Mouse (Mus musculus) limb, embryonic 13.5 days (tissue): Measurements from ENCODE around the gene Asgr2. TPM values are rescaled to one million over a fixed set of nuclear protein-coding genes. Genes with fewer than 3 reads are reported as not detected.
"Not testable (repeated sequence)": the region's sequence is repeated elsewhere in the genome, so short reads cannot be mapped to it uniquely, and the experiment has no call there.

Experiments used
- ATAC-seq: fragments of 200-750 bp; cut with Nextera tagmentation; 2 replicates; pipeline ENCODE4 v1.8.0; 2017; ENCODE audit warnings: low read depth, moderate number of reproducible peaks, moderate TSS enrichment; ENCODE audit not compliant: low FRiP score
- H3K27ac ChIP-seq: fragments of 300-500 bp; sonication (generic); 2 replicates; pipeline ENCODE4 v1.5.1; 2015; ENCODE audit warnings: inconsistent platforms, mild to moderate bottlenecking, moderate library complexity
- H3K27me3 ChIP-seq: fragments of 300-500 bp; sonication (generic); 2 replicates; pipeline ENCODE4 v1.6.1; 2015; ENCODE audit warnings: mild to moderate bottlenecking, inconsistent platforms
- H3K36me3 ChIP-seq: fragments of 300-500 bp; sonication (generic); 2 replicates; pipeline ENCODE4 v1.6.1; 2015; ENCODE audit warnings: inconsistent platforms, mild to moderate bottlenecking, moderate library complexity
- H3K4me1 ChIP-seq: fragments of 300-500 bp; sonication (generic); 2 replicates; pipeline ENCODE4 v1.6.1; 2015; ENCODE audit warnings: inconsistent platforms
- H3K4me2 ChIP-seq: fragments of 300-500 bp; sonication (generic); replicated peaks from 2 replicates; pipeline ENCODE4 v1.6.1; 2015; ENCODE audit warnings: inconsistent platforms, mild to moderate bottlenecking, moderate library complexity
- H3K4me3 ChIP-seq: fragments of 300-500 bp; sonication (generic); 2 replicates; pipeline ENCODE4 v1.5.1; 2015; ENCODE audit warnings: moderate library complexity, mild to moderate bottlenecking, inconsistent platforms
- H3K9ac ChIP-seq: fragments of 300-500 bp; sonication (generic); 2 replicates; pipeline ENCODE4 v1.6.1; 2015; ENCODE audit warnings: mild to moderate bottlenecking, inconsistent platforms
- H3K9me3 ChIP-seq: fragments of 300-500 bp; sonication (generic); 2 replicates; pipeline ENCODE4 v1.6.1; 2016; ENCODE audit warnings: inconsistent platforms
- whole genome bisulfite sequencing: fragments of 180-500 bp; shearing (Covaris S2); methylation state at CpG from one replicate; pipeline ENCODE4 v1.1.7; 2015; 5-methylcytosine and 5-hydroxymethylcytosine counted together
- polyA plus RNA-seq: library from polyadenylated mRNA; unstranded; fragments of >200 nt; fragmentation: Nextera tagmentation; extraction: Ambion mirVana; gene quantifications from 2 replicates; pipeline ENCODE4 v1.2.1, GENCODE M21; 2015

The Asgr2 gene
- polyA plus RNA-seq, 1 experiment from 2014 or later, result not detected

DNA sequence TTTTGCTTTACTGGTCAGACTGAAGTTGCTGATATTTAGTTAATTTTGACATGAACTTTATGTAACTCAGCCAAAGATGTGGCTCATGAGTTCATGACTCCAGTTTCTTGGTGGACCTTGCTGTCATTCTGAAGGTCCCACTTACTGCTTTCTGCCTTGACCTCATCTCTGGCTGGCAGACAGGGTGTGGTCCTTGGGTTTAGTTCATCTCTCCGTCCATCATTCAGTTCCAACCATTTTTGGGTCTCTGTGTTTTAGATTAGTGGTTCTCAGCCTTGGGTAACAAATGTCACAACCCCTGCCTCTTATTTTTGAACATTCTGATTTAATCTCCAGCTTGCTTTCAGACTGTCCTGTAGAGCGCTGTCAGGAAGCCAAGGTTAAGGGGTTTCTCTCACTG lies 7.4 kb downstream of the Asgr2 start:
- Histone ChIP-seq H3K27ac (no peak overlapping the region), H3K4me3 (no peak overlapping the region), H3K9me3 (no peaks in the 10 kb centered on the region), H3K4me1 (no peaks in the 10 kb centered on the region), H3K36me3 (no peaks in the 10 kb centered on the region), H3K27me3 (no peaks in the 10 kb centered on the region), H3K9ac (no peak overlapping the region), H3K4me2 (no peak overlapping the region)
- 75% methylated on average over 2 of the region's 2 CpGs for WGBS
- ATAC-seq, result no peak

DNA sequence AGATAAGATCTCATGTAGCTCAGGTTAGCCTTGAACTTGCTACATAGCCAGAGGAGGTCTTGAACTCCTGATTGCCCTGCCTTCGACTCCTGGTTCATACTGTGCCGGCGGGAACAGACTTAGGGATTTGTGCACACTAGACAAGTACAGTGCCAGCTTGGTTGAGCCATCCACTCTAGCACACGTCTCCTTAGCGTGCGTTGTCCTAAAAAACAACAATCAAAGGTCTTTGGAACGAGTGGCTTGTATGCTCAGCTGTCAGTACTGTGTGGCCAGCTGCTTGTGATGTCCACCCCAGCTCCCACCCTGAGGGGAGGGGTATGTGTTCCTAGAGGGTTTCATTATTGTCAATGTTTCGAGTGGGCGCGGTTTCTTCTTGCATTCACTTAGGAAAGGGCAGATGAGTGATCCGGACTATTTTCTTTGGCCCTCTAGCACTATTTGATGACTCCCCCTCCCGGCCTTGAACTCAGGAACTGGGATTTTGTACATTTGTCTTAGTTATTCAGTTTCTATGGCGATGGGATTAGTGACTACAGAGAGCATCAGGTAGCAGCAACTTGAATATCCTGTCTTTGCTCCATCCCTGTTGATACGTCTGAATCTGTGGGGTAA lies 11.4 kb downstream of the Asgr2 start:
- no peaks in the 10 kb centered on the region for H3K36me3 ChIP-seq
- H3K9me3 ChIP-seq, result no peaks in the 10 kb centered on the region
- H3K27me3 ChIP-seq, result no peaks in the 10 kb centered on the region
- no peak overlapping the region for H3K27ac ChIP-seq
- no peak for ATAC-seq
- 86% methylated on average over 14 of the region's 14 CpGs for WGBS
- H3K4me3 ChIP-seq, result no peak overlapping the region
- no peaks in the 10 kb centered on the region for H3K4me1 ChIP-seq
- no peak overlapping the region for H3K9ac ChIP-seq
- H3K4me2 ChIP-seq, result no peak overlapping the region

- H3K4me1 ChIP-seq, result no peaks in the 10 kb centered on the region
- no peaks in the 10 kb centered on the region for H3K27me3 ChIP-seq
- H3K27ac ChIP-seq, result no peak overlapping the region
- no peak overlapping the region for H3K4me2 ChIP-seq
- WGBS, result 47% methylated on average over 8 of the region's 8 CpGs
- ATAC-seq, result no peak
- H3K9me3 ChIP-seq, result no peaks in the 10 kb centered on the region
- H3K4me3 ChIP-seq, result no peak overlapping the region
- no peak overlapping the region for H3K9ac ChIP-seq
- no peaks in the 10 kb centered on the region for H3K36me3 ChIP-seq
Observed at GRCm38 (mm10) chr11:70107085-70107484, 14.6 kb downstream of the Asgr2 start.

DNA sequence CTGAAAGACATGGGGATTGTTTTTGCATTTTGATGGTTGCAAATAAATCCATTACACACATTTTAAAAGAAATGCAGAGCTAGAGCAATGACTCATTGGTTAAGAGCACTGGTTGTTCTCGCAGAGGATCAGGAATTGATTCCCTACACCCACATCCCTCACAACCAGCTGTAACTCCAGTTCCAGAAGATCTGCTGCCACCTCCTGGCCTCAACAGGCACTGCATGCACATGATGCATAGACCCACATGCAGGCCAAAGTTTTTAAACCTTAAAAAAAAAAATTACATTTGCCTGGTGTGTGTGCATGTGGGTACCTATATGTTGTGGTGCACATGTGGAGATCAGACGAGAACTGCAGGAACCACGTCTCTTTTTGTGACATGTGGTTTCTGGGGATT lies 17.7 kb downstream of the Asgr2 start:
- Histone ChIP-seq H3K4me3 (no peak overlapping the region), H3K9me3 (no peaks in the 10 kb centered on the region), H3K4me2 (no peak overlapping the region), H3K4me1 (no peaks in the 10 kb centered on the region), H3K9ac (no peak overlapping the region), H3K27me3 (no peaks in the 10 kb centered on the region), H3K36me3 (no peaks in the 10 kb centered on the region), H3K27ac (no peak overlapping the region)
- ATAC-seq, result no peak
- 71% methylated on average over 3 of the region's 3 CpGs for WGBS

DNA sequence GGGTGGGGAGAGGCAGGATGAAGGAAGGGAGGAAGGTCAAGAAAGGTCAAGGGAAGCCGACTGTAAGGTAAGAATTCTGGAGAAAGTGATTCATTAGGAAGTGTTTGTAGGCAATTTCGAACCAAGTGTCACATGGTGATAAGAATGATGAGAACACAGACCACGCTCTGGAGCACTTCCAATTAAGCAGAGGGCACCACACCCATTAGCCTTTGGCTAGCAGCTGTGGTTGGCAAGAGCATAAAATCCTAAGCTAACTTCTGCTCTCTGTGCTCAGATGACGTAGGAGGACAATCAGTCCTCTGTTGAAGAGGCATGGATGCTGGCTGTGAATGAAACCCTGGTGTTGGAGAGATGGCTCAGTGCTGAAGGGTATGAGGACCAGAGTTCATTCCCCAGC lies 22.1 kb downstream of the Asgr2 start:
- WGBS, result 54% methylated on average over 4 of the region's 4 CpGs

GRCm38 (mm10) chr11:70115901-70116300 lies 23.5 kb downstream of the Asgr2 start:
- Histone ChIP-seq H3K4me3 (no peak overlapping the region), H3K9ac (no peak overlapping the region), H3K9me3 (peaks cover 22% of the 10 kb centered on the region), H3K27ac (no peak overlapping the region), H3K36me3 (no peaks in the 10 kb centered on the region), H3K4me1 (no peaks in the 10 kb centered on the region), H3K4me2 (no peak overlapping the region), H3K27me3 (no peaks in the 10 kb centered on the region)
- WGBS, result 93% methylated on average over 3 of the region's 3 CpGs
- no peak for ATAC-seq

More for the DNA sequence above, 22.1 kb downstream of the Asgr2 start:
- H3K27ac ChIP-seq, result no peak overlapping the region
- H3K4me3 ChIP-seq, result no peak overlapping the region
- H3K4me1 ChIP-seq, result no peaks in the 10 kb centered on the region
- H3K9me3 ChIP-seq, result peaks cover 12% of the 10 kb centered on the region
- no peak overlapping the region for H3K4me2 ChIP-seq
- no peak overlapping the region for H3K9ac ChIP-seq
- H3K36me3 ChIP-seq, result no peaks in the 10 kb centered on the region
- ATAC-seq, result no peak
- H3K27me3 ChIP-seq, result no peaks in the 10 kb centered on the region

- no peaks in the 10 kb centered on the region for H3K4me1 ChIP-seq
- ATAC-seq, result no peak
- no peak within 1 kb of the TSS for H3K4me3 ChIP-seq
- no peak within 1 kb of the TSS for H3K4me2 ChIP-seq
- 0 out of 2 replicates have a peak, but pooled peaks cover under 1% of the 10 kb centered on the region for H3K9me3 ChIP-seq
- no peak within 1 kb of the TSS for H3K27ac ChIP-seq
- no peaks in the 10 kb centered on the region for H3K36me3 ChIP-seq
- H3K9ac ChIP-seq, result no peak within 1 kb of the TSS
- H3K27me3 ChIP-seq, result no peaks in the 10 kb centered on the region
- 74% methylated on average over 9 of the region's 9 CpGs for WGBS
Observed at GRCm38 (mm10) chr11:70129926-70130379, 37.5 kb downstream of the Asgr2 start, which contains the start of gene Mgl2. TSS of gene Mgl2 (plus strand) at chr11:70130329.

DNA sequence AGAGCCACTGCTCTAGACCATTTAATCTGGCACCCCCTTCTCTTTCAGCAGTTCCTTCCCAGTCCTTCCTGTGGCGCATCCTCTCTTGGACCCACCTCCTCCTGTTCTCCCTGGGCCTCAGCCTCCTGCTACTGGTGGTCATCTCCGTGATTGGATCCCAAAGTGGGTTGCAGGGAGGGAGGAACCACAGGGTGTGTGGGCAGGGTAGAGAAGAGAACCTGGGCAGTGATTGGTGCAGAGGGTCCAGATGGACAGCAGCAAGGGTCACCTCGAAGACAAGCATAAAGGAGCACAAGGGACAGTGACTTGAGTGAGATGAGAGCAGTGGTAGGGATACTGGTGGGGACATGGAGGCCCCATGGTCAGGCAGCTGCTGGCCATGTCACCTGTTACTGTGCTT lies 42.6 kb downstream of the Asgr2 start:
- H3K27me3 ChIP-seq, H3K4me2 ChIP-seq, H3K4me1 ChIP-seq, H3K27ac ChIP-seq, H3K4me3 ChIP-seq, ATAC-seq, H3K9ac ChIP-seq, H3K9me3 ChIP-seq, H3K36me3 ChIP-seq: not testable (repeated sequence)
- WGBS, result 68% methylated on average over 3 of the region's 3 CpGs

GRCm38 (mm10) chr11:70135925-70136324 lies 43.5 kb downstream of the Asgr2 start:
- not testable (repeated sequence) for H3K4me3 ChIP-seq, H3K4me1 ChIP-seq, H3K36me3 ChIP-seq, ATAC-seq, H3K27me3 ChIP-seq, H3K9ac ChIP-seq, H3K27ac ChIP-seq, H3K9me3 ChIP-seq, H3K4me2 ChIP-seq
- WGBS, result 86% methylated on average over 8 of the region's 8 CpGs

DNA sequence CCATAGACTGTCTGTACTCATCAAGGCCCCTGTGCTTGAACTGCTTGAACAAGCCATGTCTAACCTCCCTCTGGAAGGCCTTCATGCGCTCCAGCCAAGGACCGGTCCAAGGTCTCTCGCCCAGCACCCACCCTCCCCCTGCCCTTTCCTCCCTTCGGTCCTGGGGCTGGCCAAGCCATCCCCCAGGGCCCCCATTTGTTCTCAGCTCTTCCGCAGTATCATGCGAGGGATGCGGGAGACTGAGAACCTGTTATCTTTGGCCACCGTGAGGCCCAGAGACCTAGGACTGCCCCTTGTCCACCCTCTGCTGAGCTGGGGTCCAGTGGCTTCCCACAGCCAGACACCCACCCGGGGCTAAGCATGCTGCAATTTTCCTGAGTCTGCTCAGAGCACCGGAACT lies 46.7 kb downstream of the Asgr2 start:
- Histone ChIP-seq H3K27ac (no peak overlapping the region), H3K27me3 (no peaks in the 10 kb centered on the region), H3K4me2 (no peak overlapping the region), H3K4me3 (no peak overlapping the region), H3K4me1 (no peaks in the 10 kb centered on the region), H3K9me3 (no peaks in the 10 kb centered on the region), H3K9ac (no peak overlapping the region), H3K36me3 (no peaks in the 10 kb centered on the region)
- 85% methylated on average over 10 of the region's 10 CpGs for WGBS
- no peak for ATAC-seq

DNA sequence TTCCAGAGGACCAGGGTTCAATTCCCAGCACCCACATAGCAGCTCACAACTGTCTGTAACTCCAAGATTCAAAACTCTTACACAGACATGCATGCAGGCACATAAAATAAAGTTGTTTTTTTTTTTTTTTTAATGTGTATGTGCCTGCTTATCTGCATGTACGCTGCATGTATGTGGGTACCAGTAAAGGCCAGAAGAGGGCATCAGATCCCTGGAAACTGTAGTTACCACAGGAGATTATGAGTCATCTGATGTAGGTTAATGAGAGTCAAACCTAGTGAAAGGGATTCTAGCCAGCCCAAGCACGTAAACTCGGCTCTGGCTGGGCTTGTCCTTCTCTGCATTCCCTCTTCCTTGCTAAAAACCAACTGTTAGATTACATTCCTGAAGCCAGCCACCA lies 58.6 kb downstream of the Asgr2 start:
- Histone ChIP-seq H3K4me2 (no peak overlapping the region), H3K27ac (no peak overlapping the region), H3K9ac (no peak overlapping the region), H3K4me1 (no peaks in the 10 kb centered on the region), H3K27me3 (no peaks in the 10 kb centered on the region), H3K9me3 (no peaks in the 10 kb centered on the region), H3K4me3 (no peak overlapping the region), H3K36me3 (no peaks in the 10 kb centered on the region)
- WGBS, result 55% methylated on average over 3 of the region's 3 CpGs
- ATAC-seq, result no peak
